Mouse (Mus musculus): ENCODE data around the gene Spdef. TPM values are rescaled to one million over a fixed set of nuclear protein-coding genes. Genes with fewer than 3 reads are reported as not detected.

The Spdef gene
- polyA plus RNA-seq (2015; fragmentation: Illumina TruSeq; extraction: RNeasy Lipid Tissue Mini Kit (QIAGEN cat#74804); ENCODE audit: low read depth, low replicate concordance), result 0.48 TPM

GRCm38 (mm10) chr17:27728770-27729169 lies at the start of gene Spdef:
Spdef (minus strand) TSS chr17:27728955.

Other genes with a start within 250 kb of the Spdef start
- gene Grm4, start 207.6 kb downstream of the Spdef start, polyA plus RNA-seq (2015; fragmentation: Illumina TruSeq; extraction: RNeasy Lipid Tissue Mini Kit (QIAGEN cat#74804); ENCODE audit: low read depth, low replicate concordance), result 17.6 TPM
- gene Hmga1, start 172.5 kb downstream of the Spdef start, polyA plus RNA-seq (2015; fragmentation: Illumina TruSeq; extraction: RNeasy Lipid Tissue Mini Kit (QIAGEN cat#74804); ENCODE audit: low read depth, low replicate concordance), result 93.2 TPM
- 131 TPM for gene AI413582, start 163.2 kb downstream of the Spdef start, polyA plus RNA-seq (2015; fragmentation: Illumina TruSeq; extraction: RNeasy Lipid Tissue Mini Kit (QIAGEN cat#74804); ENCODE audit: low read depth, low replicate concordance)
- gene Nudt3, start 105.5 kb downstream of the Spdef start, polyA plus RNA-seq (2015; fragmentation: Illumina TruSeq; extraction: RNeasy Lipid Tissue Mini Kit (QIAGEN cat#74804); ENCODE audit: low read depth, low replicate concordance), result 405 TPM
- not detected for gene RPS10-NUDT3, start 93.7 kb downstream of the Spdef start, polyA plus RNA-seq (2015; fragmentation: Illumina TruSeq; extraction: RNeasy Lipid Tissue Mini Kit (QIAGEN cat#74804); ENCODE audit: low read depth, low replicate concordance)
- 1,074 TPM for gene Rps10, start 92.3 kb downstream of the Spdef start, polyA plus RNA-seq (2015; fragmentation: Illumina TruSeq; extraction: RNeasy Lipid Tissue Mini Kit (QIAGEN cat#74804); ENCODE audit: low read depth, low replicate concordance)
- gene Pacsin1, start 73.4 kb downstream of the Spdef start, polyA plus RNA-seq (2015; fragmentation: Illumina TruSeq; extraction: RNeasy Lipid Tissue Mini Kit (QIAGEN cat#74804); ENCODE audit: low read depth, low replicate concordance), result 247 TPM
- gene D17Wsu92e, start 91.7 kb upstream of the Spdef start, polyA plus RNA-seq (2015; fragmentation: Illumina TruSeq; extraction: RNeasy Lipid Tissue Mini Kit (QIAGEN cat#74804); ENCODE audit: low read depth, low replicate concordance), result 165 TPM
- gene Snrpc, start 109.2 kb upstream of the Spdef start, polyA plus RNA-seq (2015; fragmentation: Illumina TruSeq; extraction: RNeasy Lipid Tissue Mini Kit (QIAGEN cat#74804); ENCODE audit: low read depth, low replicate concordance), result 111 TPM
- 7.2 TPM for gene Uhrf1bp1, start 127.5 kb upstream of the Spdef start, polyA plus RNA-seq (2015; fragmentation: Illumina TruSeq; extraction: RNeasy Lipid Tissue Mini Kit (QIAGEN cat#74804); ENCODE audit: low read depth, low replicate concordance)
- 23.7 TPM for gene Anks1, start 180.4 kb upstream of the Spdef start, polyA plus RNA-seq (2015; fragmentation: Illumina TruSeq; extraction: RNeasy Lipid Tissue Mini Kit (QIAGEN cat#74804); ENCODE audit: low read depth, low replicate concordance)
- 62.3 TPM for gene Taf11, start 180.9 kb upstream of the Spdef start, polyA plus RNA-seq (2015; fragmentation: Illumina TruSeq; extraction: RNeasy Lipid Tissue Mini Kit (QIAGEN cat#74804); ENCODE audit: low read depth, low replicate concordance)

Measured in brain, adult 10 weeks (tissue).